Mouse (Mus musculus) forelimb bud, embryonic 11.5 days (tissue): ENCODE results near the gene Lhx4.

ENCODE experiments used
- DNase-seq: peaks from one replicate; pipeline ENCODE4 v3.0.0-alpha.2; 2012; ENCODE audit warnings: low read depth, low spot score

The Lhx4 gene

DNA sequence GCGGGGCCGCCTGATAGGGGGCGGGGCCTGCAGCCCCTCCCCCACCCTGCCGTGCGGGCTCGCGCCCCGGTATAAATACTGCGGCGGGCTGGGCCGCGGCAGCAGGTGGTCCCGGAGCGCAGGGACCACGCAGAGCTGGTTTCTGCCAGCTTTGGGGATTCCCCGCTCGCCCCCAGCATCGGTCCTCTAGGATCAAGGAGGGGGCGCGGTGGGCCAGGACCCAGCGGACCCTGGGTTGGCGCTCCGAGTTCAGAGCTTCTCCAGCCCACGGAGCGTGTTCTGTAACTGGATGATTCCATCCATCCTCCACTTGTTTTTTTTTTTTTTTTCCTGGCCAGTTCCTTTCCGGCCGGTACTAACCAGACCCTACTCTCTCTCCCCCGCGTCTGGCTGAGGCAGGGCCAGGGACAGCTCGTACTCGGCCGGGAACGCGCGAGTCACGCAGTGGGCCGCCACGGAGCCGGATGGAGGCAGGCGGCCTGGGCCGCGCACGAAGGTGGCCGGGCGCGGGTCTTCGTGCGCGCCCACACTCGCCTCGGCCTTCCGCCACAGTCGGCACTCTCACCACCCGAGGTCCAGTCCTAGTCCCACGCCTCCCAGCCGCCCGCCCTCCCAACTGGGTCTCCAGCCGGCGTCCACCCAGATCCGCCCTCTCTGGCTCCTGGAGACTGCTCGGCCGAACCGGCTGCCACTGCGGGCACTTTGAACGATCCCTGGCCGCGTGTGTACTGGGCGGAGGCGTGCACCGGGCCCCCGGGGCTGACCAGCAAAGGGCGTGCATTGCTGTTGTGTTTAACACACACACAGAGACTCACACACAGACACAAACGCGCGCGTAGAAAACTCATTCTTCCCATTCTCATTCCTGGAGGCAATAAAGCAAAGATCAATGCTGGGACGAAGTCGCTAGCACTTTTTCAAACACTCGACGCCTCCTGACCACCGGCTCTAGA, 8.8 kb downstream of the Lhx4 start:
- no peak for DNase-seq

DNA sequence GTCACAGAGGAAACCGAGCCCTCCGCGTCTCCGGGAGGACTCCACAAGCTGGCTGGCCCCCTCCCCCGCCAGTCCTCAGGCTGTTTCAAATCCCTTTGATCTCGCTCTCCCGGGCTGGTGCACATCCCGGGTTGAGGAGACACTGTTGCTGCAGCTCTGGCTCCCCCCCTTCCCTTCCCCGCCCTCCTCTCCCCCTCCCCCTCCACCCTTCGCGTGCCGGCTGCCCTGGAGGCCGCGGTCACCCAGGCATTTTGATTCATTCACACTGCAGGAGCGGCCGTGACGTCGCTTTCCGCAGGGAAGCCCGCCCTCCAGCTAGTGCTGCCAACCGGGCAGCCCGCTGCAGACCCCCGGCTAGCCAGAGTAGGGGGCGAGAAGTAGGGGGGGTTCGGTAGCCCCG, 9.5 kb downstream of the Lhx4 start:
- DNase-seq = no peak

DNA sequence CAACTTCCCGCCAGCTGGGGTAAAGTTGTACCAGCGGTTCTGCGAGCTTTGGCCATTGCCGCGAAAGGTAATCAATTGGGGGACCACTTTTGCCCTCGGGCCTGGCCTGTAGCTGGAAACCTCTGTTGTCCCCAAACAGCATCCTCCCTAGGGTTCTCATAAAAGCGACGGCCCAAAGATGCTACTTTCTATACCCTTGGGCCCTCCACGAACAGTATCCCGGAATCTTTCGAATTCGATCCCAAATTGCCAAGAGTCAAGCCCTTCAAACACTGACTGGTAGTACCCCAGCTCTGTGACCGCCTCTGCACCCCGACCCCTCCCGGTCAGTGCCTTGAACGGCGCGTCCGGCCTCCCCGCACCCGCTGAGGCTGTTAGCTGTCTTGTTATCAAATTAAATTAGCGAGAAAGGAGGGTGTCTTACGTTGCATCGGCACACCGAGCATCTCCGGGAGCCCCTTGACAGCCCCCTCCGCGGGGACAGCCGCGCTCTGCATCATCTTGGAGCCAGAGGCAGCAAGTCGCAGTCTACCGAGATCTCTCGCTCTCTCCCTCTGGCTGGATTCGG, 10.0 kb downstream of the Lhx4 start:
- no peak for DNase-seq

DNA sequence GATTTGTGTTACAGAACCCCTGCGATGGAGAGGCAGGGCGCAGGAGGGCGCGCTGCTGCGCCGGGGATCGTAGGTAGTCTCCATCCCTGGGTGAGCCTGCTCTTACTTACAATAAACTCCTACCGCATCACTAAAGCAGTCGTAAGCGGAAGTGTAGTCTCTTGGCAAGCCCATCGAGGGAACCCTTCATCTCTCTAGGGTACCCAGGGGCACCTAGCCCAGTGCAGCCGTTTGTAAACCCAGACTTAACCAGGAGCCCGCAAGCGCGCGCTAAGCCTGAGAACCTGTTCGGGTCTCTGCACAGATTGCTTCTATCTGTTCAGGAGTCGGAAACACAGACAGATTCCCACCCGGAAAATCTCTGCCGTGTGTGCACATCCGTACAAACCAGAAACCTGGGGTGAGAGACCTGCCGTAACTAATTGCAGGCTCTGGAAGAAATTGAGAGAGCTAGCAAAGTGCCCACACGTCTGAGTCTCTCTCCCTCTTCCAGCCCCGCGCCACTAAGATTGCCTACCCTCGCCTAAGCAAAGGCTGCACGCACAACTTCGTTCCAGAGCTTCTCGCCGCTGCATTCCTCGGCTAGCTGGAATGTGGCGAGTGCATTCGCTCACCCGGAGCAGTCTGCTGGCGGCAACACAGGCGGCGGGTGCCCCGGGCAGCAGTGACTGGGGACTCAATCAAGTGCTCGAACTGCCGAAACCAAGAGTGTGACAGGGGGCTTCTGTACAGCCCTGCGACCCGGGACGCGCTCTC, 10.7 kb downstream of the Lhx4 start:
- peak; percentile 56 for DNase-seq

DNA sequence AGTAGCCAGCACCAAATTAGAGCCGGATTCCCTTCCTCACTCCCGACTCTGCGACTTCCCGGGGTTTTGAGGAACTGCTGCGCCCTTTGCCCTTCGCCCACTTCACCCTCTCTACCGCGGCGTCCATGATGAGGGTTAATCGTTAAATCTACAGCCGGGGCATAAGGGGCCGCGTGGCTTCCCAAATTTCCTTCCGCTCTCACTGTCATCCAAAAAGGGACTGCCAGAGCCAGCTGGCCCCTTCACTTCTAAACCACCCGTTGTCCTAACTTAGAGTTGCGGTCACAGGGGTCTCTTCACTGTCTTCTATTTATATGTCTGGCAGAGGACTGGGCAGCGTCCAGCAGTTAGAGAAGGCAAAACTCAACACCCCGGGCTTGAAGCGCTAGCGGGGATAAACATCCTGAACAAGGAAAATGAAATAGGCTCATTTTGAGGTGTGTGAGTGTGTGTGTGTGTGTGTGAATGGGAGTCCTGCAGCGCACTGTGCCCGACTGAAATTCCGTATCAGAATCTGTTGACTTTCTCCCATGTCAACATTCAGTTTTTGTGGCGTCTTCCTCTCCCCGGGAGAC, 13.6 kb downstream of the Lhx4 start:
- DNase-seq = no peak

DNA sequence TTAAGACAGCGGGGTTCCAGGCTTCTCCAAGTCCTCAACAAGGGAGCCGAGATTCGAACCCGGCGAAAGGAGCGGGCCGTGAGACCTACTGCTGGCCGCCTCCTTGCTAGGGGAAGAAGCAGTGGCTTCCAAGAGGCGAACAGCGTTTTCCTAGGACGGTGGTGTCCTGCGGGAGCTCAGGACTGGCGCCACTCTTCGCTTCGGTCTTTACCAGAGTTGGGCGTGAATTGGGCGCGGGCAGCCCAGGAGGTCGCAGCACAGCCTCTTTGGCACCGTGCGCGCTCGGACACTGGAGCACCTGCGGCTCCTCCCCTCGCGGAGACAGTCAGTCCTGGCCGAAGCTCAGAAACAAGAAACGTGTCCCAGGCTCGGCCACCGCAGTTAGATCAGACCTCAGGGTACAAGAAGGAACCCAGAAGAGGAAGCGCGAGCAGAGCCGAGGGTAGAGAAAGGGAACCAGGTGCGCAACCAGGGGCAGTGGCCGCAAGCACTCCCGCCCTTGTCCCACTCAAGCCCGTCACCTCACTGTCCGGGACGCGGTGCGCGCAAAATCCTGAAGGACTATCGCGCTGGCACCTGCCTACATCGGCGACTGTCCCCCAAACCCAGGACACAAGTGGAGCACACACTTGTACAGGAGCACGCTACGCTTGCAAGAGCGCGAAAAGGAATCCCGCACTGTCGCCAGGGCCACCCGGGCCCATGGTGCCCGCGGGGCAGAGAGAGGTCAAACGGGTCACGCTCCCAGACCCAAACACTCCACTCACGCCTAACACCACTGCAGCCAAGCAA, 14.3 kb downstream of the Lhx4 start:
- DNase-seq = no peak

DNA sequence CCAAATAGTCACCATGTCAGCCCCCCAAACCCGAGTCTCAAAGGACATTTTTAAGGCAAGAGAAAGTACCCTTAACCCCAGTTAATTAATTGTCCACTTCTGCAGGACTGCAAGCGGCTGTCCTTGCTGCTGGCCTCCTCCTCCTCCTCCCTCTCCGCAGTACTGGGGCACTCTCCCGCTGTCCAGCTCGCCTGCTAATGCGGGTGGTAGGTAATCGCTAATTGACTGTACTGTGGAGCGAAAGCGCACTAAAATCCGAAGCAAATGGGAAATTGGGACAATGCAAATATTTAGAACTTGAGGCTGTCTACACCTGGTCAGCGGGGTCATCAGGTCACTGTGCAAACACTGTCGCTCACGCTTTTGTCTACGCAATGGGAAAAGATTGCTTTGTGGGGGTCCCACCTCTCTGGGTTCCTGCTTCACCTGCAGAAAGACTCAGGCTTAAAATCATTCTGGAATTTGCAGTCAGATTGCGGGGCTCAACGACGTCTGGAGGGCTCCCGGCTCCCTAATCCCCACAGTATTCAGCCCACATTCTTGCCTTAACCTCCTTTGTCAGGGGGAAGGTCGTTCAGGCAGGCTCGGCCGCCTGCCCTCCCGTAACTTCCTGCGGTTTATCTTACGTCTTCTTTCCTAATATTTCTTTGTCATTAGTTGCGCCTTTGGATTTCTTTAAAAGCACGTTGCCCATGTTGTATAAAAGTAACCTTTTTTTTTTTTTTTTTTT, 15.2 kb downstream of the Lhx4 start:
- no peak for DNase-seq

DNA sequence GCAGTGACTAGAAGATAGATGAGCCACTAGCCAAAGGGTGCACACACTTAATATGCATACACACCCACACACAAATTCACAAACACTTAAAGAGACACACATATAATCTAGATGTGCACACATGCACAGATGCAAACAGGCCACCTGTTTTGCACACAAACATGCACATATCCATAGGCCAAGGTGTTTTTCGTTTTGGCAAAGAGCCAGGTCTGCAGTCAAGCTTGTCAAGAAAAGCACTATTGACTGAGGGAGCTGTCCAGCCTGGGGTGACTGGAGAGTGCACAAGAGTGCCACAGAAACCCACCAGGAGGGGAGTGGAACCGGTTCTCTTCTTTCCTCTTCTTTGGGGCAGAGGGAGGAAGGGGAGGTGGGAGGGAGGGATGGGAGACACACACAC, 20.3 kb downstream of the Lhx4 start:
- DNase-seq = peak; percentile 47

DNA sequence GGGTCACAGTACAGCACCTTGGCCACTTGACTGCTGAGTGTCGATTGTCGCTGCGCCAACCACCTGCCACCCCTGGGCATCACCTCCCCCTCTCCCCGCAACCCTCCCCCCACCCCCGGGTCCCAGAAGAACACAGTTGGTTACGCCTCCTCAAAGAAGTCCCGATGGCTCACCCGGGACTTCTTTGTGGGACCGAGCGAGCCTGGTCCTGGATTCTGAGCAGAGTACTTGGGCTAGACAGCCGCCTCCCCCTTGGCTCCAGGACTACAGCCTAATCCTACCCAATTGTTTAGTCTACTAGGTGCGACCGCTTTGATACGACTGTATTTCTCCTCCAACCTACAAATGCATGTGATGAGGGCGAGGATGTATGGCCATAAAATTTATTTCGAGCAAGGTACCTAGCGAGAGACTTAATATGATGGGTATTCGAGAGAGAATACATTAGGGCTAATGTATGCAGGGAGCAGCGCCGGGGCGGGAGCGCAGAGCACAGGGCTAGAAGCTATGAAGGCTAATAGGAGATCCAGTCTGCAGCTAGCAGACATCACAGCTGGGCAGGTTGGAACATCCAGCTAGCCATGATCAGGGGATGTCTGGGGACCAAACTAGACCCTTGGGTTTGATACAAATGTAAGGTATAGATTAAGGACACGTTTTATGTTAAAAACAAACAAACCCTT, 22.2 kb downstream of the Lhx4 start:
- DNase-seq = no peak

DNA sequence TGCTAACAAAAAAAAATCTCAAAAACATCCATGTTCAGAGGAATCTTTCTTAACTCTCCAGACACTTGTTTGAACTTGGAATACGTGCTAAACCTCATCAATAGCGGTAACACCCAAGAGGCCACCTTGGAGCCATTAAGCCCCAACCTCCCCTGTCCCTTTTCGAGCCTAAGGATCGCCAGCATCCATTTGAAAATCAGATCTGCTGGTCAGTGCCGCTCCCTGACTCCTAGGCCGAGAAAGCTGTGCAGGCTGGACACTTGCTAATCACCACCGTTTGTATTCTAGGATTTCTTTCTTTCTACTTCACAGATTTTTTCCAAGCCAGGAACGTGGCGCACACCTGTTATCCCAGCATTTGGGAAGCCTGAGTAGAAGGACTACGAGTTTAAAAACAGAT, 23.7 kb downstream of the Lhx4 start:
- no peak for DNase-seq

DNA sequence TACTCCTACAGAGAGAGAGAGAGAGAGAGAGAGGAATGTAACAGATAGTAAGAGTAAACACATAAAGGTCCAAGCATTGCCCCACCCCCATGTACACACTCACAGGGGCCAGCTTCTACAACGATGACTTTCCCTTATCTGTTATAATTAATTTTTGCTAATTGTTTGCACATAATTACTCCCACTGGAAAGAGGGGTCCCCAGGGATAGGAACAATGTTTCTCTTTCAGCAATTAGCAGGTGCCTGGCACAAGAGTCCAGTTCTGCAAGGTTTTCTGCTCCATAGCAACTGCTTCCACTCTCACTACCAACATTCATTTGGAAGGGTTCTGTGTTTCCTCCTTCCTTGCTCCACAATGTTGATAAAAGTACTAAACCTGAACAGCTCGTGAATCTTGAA, 25.6 kb downstream of the Lhx4 start:
- no peak for DNase-seq

DNA sequence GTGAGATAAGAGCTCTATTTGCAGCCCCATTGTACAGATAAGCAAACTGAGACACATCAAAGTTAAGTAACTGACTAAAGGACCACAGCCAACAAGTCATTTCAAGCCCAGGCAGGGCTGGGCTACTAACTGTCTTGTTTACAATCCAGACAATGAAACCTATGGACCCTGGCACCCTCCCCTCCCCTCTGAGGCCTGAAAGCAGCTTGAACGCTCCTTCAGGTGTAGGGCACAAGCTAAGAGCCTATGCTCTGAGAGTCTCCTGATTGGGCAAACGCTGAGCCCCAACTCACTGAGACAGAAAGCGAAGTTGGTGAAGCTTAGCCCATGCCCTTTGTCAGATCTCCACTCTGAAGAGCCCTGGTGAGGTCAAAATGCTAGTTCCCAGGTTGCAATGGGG, 27.2 kb downstream of the Lhx4 start:
- DNase-seq = no peak

DNA sequence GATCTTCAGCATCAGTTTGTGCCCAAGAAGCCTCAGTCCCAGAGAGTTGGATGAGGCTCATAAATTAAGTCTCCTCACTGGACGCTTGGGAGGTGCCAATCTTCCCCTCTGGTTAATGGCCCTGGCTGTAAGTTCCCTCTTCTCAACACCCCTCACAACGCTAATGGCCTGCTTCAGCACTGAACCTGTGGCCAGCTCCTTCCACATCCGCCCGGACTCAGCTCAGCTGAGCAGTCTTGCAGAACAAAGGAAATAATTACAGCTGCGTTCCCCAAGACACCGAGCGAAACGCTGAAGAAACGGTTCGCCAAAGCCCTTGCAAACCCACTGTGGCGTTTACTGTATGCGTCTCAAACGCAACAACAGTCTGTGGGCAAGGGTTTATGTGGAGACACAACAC, 29.3 kb downstream of the Lhx4 start:
- peak; percentile 82 for DNase-seq

DNA sequence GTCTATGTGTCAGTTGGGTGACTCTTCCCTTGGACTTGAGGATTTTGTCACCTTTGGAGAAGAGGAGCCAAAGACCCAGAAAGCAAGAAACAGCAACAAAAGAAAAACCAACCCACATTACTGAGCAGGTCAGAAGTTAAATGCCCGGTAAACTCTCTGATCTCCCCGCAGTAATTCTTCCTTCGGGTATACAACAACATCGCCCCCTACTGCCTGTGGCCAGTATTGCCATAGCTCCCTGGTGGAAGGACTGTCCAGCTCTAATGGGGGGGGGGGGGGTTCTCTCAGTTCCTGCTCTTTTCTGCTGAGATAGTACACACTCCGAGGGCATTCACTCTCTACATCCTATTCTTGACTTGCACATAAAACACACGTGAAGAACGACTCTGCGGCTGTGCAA, 30.0 kb downstream of the Lhx4 start:
- peak; percentile 49 for DNase-seq

DNA sequence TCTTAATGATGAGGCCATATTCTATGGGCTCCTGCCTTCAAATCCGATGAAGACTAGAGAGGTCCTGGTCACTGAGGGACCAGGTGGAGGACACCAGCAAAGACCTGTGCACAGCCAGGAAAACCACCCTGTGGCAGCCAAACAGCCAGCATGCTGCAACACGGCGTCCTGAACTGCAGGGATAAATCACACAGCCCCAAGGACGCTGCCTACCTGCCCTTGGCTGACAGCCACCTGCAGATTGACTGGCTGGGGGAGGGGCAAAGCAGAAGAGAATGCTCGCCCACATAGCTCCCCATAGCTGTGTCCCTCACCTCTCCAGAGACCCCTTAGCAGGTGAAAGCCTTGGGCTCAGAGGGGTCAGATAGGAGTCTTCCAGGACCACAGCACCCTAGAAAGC, 31.5 kb downstream of the Lhx4 start:
- DNase-seq = no peak

DNA sequence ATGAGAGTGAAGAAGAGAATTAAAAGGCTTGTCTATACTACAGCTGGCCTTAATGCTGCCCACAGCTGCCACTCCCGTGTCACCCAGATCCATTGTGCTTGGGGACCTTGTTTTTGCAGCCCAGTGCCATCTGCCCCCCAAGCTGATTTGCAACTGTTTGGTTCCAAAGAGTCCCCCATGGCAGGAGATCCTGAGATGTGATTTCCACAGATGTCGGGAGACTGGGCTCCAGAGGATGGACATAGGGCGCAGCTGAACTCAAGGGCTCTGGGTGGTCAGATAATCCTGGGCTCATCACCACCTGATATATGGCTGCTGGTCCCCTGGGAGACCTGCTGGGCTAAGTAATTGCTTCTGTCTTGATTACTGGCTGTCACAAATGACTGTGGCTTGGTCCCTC, 32.6 kb downstream of the Lhx4 start:
- no peak for DNase-seq

DNA sequence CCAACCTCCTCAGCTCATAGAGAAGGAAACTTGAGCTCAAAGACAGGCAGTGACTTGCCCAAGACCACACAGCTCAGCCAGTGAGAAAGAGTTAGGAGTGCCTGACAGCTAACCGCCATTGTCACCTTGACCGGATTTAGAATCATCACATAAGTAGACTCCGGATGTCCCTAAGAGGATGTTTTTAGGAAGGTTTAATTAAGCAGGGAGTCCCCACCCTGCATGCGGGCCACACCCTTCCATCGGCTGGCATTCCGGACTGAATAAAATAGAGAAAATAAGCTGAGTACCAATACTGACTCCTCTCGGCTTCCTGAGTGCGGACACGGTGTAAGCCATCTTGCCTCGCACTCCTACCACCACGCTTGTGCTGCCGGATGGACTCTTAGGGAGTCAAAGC, 34.2 kb downstream of the Lhx4 start:
- no peak for DNase-seq

DNA sequence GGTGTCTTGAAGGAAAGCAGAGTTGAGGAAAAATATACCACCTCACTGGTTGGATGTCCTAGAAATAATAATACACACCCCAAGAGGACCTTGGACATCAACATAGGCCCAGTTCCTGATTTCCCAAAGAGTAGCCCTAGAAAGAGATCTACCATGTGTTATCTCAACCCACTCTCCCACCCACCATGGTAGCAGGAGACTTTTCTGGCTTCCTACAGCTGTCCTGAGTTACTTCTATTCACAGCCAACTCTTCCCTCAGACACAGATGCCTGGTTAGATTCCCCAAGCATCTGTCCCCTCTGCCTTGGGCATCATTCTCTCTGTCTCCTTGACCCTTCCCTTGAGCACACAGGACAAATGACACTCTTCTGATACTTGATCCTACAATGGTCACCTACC, 36.1 kb downstream of the Lhx4 start:
- no peak for DNase-seq

DNA sequence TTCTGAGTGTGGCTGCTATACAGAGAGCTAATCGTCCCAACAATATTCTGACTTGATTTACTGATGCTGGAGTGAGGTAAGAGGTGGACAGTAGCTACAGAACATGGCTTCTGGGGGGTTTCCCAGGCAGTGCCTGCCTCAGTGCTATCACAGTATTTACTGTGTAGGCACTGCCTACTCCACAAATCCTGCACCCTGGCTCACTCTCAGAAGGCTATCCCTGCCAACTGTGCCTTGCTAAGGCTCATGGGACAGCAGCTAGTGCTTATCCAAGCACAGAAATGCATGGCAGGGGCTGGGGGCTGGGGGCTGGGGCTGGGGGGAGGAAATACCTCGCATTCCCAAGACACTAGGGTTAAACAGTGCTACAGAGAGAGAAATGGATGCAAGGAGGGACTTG, 38.2 kb downstream of the Lhx4 start:
- no peak for DNase-seq

DNA sequence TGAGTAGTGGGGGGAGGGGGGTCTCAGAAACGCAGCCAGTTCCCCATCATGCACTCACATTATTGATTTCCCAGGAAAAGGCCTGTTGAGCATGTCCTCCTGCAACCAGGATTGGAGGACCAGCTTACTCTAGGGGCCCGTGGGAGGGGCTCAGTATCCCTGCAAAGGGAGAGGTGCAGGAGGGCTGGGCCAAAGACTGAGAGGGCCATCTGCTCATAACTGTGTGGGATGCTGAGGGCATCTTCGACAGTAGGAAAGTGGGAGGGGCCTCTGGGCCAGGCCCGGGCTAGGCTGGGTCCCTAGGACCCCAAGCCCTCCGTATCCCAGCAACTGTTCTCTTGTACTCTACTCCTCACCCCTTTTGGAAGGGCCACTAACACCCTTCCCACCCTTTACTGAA, 47.3 kb downstream of the Lhx4 start:
- no peak for DNase-seq
